Mouse (Mus musculus): ENCODE results near the gene Arhgef2. TPM values are rescaled to one million over a fixed set of nuclear protein-coding genes. Genes with fewer than 3 reads are reported as not detected.
A peak's percentile ranks its signal among the peaks of the same experiment; 100 is the strongest.

The Arhgef2 gene
- total and polyA plus RNA-seq, 2 experiments from 2014 or later = 46.8 to 80.3 TPM

GRCm38 (mm10) chr3:88635506-88636275 is 29.9 kb downstream of the Arhgef2 start:
- Histone ChIP-seq H3K9me3 (ENCODE audit: low read length) (no peaks in the 10 kb centered on the region), H3K4me1 (ENCODE audit: insufficient read depth, low read length) (no peaks in the 10 kb centered on the region), H3K27ac (ENCODE audit: low read depth, low read length) (no peak overlapping the region), H3K4me2 (ENCODE audit: low read depth, low read length, poor library complexity, severe bottlenecking) (no peak overlapping the region), H3K36me3 (ENCODE audit: insufficient read depth, low read length) (peaks cover 76% of the 10 kb centered on the region), H3K27me3 (ENCODE audit: insufficient read depth, low read length) (no peaks in the 10 kb centered on the region), H3K4me3 (ENCODE audit: low read depth, low read length) (no peak overlapping the region), H3K9ac (replicated peaks; ENCODE audit: low read length, poor library complexity, severe bottlenecking) (no peak overlapping the region)
- no peak for TF ChIP-seq CTCF (IDR thresholded peaks at IDR 0.05)
- no peak for DNase-seq (ENCODE audit: low spot score)
- WGBS = 93% methylated on average over 19 of the region's 19 CpGs
- no peak for ATAC-seq (ENCODE audit: low FRiP score)

- no peak overlapping the region for H3K4me3 ChIP-seq (ENCODE audit: low read depth, low read length)
- DNase-seq (ENCODE audit: low spot score) = no peak
- H3K4me2 ChIP-seq (ENCODE audit: low read depth, low read length, poor library complexity, severe bottlenecking) = no peak overlapping the region
- H3K9me3 ChIP-seq (ENCODE audit: low read length) = no peaks in the 10 kb centered on the region
- H3K9ac ChIP-seq (replicated peaks; ENCODE audit: low read length, poor library complexity, severe bottlenecking) = no peak overlapping the region
- TF ChIP-seq CTCF (IDR thresholded peaks at IDR 0.05) = no peak
- no peak overlapping the region for H3K27ac ChIP-seq (ENCODE audit: low read depth, low read length)
- no peaks in the 10 kb centered on the region for H3K27me3 ChIP-seq (ENCODE audit: insufficient read depth, low read length)
- peaks cover 71% of the 10 kb centered on the region for H3K36me3 ChIP-seq (ENCODE audit: insufficient read depth, low read length)
- no peak for ATAC-seq (ENCODE audit: low FRiP score)
- 86% methylated on average over 8 of the region's 8 CpGs for whole genome bisulfite sequencing
- H3K4me1 ChIP-seq (ENCODE audit: insufficient read depth, low read length) = no peaks in the 10 kb centered on the region
These were observed 30.8 kb downstream of the Arhgef2 start for GRCm38 (mm10) chr3:88636555-88636986.

- H3K4me3 ChIP-seq (ENCODE audit: low read depth, low read length) = no peak overlapping the region
- ATAC-seq (ENCODE audit: low FRiP score) = no peak
- no peak overlapping the region for H3K9ac ChIP-seq (replicated peaks; ENCODE audit: low read length, poor library complexity, severe bottlenecking)
- no peak overlapping the region for H3K4me2 ChIP-seq (ENCODE audit: low read depth, low read length, poor library complexity, severe bottlenecking)
- peaks cover 67% of the 10 kb centered on the region for H3K36me3 ChIP-seq (ENCODE audit: insufficient read depth, low read length)
- no peaks in the 10 kb centered on the region for H3K9me3 ChIP-seq (ENCODE audit: low read length)
- no peak for DNase-seq (ENCODE audit: low spot score)
- H3K27ac ChIP-seq (ENCODE audit: low read depth, low read length) = no peak overlapping the region
- H3K4me1 ChIP-seq (ENCODE audit: insufficient read depth, low read length) = no peaks in the 10 kb centered on the region
- no peaks in the 10 kb centered on the region for H3K27me3 ChIP-seq (ENCODE audit: insufficient read depth, low read length)
- no peak for TF ChIP-seq CTCF (IDR thresholded peaks at IDR 0.05)
- WGBS = 93% methylated on average over 5 of the region's 5 CpGs
These were observed 31.4 kb downstream of the Arhgef2 start for GRCm38 (mm10) chr3:88637134-88637533.

- no peak overlapping the region for H3K9ac ChIP-seq (replicated peaks; ENCODE audit: low read length, poor library complexity, severe bottlenecking)
- DNase-seq (ENCODE audit: low spot score) (no peak), ATAC-seq (ENCODE audit: low FRiP score) (no peak)
- WGBS = 95% methylated on average over 12 of the region's 12 CpGs
- H3K9me3 ChIP-seq (ENCODE audit: low read length) = no peaks in the 10 kb centered on the region
- no peak overlapping the region for H3K27ac ChIP-seq (ENCODE audit: low read depth, low read length)
- no peaks in the 10 kb centered on the region for H3K27me3 ChIP-seq (ENCODE audit: insufficient read depth, low read length)
- TF ChIP-seq CTCF (IDR thresholded peaks at IDR 0.05) = no peak
- no peaks in the 10 kb centered on the region for H3K4me1 ChIP-seq (ENCODE audit: insufficient read depth, low read length)
- H3K4me3 ChIP-seq (ENCODE audit: low read depth, low read length) = no peak overlapping the region
- H3K36me3 ChIP-seq (ENCODE audit: insufficient read depth, low read length) = peaks cover 68% of the 10 kb centered on the region
- H3K4me2 ChIP-seq (ENCODE audit: low read depth, low read length, poor library complexity, severe bottlenecking) = no peak overlapping the region
These were observed 33.5 kb downstream of the Arhgef2 start for GRCm38 (mm10) chr3:88639239-88639638.

GRCm38 (mm10) chr3:88640676-88641075 is 34.9 kb downstream of the Arhgef2 start:
- Histone ChIP-seq H3K27me3 (ENCODE audit: insufficient read depth, low read length) (no peaks in the 10 kb centered on the region), H3K4me3 (ENCODE audit: low read depth, low read length) (no peak overlapping the region), H3K36me3 (ENCODE audit: insufficient read depth, low read length) (peaks cover 64% of the 10 kb centered on the region), H3K9me3 (ENCODE audit: low read length) (no peaks in the 10 kb centered on the region), H3K27ac (ENCODE audit: low read depth, low read length) (no peak overlapping the region), H3K9ac (replicated peaks; ENCODE audit: low read length, poor library complexity, severe bottlenecking) (no peak overlapping the region), H3K4me2 (ENCODE audit: low read depth, low read length, poor library complexity, severe bottlenecking) (no peak overlapping the region), H3K4me1 (ENCODE audit: insufficient read depth, low read length) (no peaks in the 10 kb centered on the region)
- ATAC-seq (ENCODE audit: low FRiP score) = no peak; the same call in 1 of the 2 replicates
- peak; percentile 80 for DNase-seq (ENCODE audit: low spot score)
- TF ChIP-seq CTCF (IDR thresholded peaks at IDR 0.05) = peak; percentile 81
- WGBS = 69% methylated on average over 1 of the region's 1 CpGs

GRCm38 (mm10) chr3:88643078-88643477 is 37.3 kb downstream of the Arhgef2 start:
- TF ChIP-seq CTCF (IDR thresholded peaks at IDR 0.05) = no peak
- Histone ChIP-seq H3K4me1 (ENCODE audit: insufficient read depth, low read length) (no peaks in the 10 kb centered on the region), H3K4me3 (ENCODE audit: low read depth, low read length) (no peak overlapping the region), H3K27me3 (ENCODE audit: insufficient read depth, low read length) (no peaks in the 10 kb centered on the region), H3K9me3 (ENCODE audit: low read length) (no peaks in the 10 kb centered on the region), H3K27ac (ENCODE audit: low read depth, low read length) (no peak overlapping the region), H3K9ac (replicated peaks; ENCODE audit: low read length, poor library complexity, severe bottlenecking) (no peak overlapping the region), H3K4me2 (ENCODE audit: low read depth, low read length, poor library complexity, severe bottlenecking) (no peak overlapping the region), H3K36me3 (ENCODE audit: insufficient read depth, low read length) (peaks cover 69% of the 10 kb centered on the region)
- DNase-seq (ENCODE audit: low spot score) (no peak), ATAC-seq (ENCODE audit: low FRiP score) (no peak)
- whole genome bisulfite sequencing = 85% methylated on average over 5 of the region's 5 CpGs
